Mouse (Mus musculus): ENCODE measurements around the gene Crxos. TPM values are rescaled to one million over a fixed set of nuclear protein-coding genes. Genes with fewer than 3 reads are reported as not detected.

Gene Crxos
- polyA plus RNA-seq, 1 experiment from 2014 or later: not detected

GRCm38 (mm10) chr7:15916134-15916723 is 33.8 kb downstream of the Crxos start:
- no peak for ATAC-seq
- Histone ChIP-seq H3K36me3 (ENCODE audit: control insufficient read depth, insufficient read depth, low read length) (peaks cover 30% of the 10 kb centered on the region), H3K4me2 (ENCODE audit: low read length) (no peak overlapping the region), H3K27ac (ENCODE audit: low read depth, low read length) (no peak overlapping the region), H3K4me3 (ENCODE audit: low read depth, low read length) (no peak overlapping the region), H3K9ac (ENCODE audit: low read length) (no peak overlapping the region), H3K9me3 (replicated peaks; ENCODE audit: control insufficient read depth, low read length) (no peaks in the 10 kb centered on the region), H3K27me3 (replicated peaks; ENCODE audit: control insufficient read depth, insufficient read depth, low read length) (no peaks in the 10 kb centered on the region), H3K4me1 (ENCODE audit: control insufficient read depth, insufficient read depth, low read length) (peaks cover 11% of the 10 kb centered on the region)
- DNase-seq (ENCODE audit: low spot score): no peak
- WGBS: 90% methylated on average over 3 of the region's 3 CpGs

- 83% methylated on average over 4 of the region's 4 CpGs for WGBS
- no peaks in the 10 kb centered on the region for H3K9me3 ChIP-seq (replicated peaks; ENCODE audit: control insufficient read depth, low read length)
- DNase-seq (ENCODE audit: low spot score): no peak
- H3K4me3 ChIP-seq (ENCODE audit: low read depth, low read length): no peak overlapping the region
- no peaks in the 10 kb centered on the region for H3K27me3 ChIP-seq (replicated peaks; ENCODE audit: control insufficient read depth, insufficient read depth, low read length)
- no peak for ATAC-seq
- no peak overlapping the region for H3K27ac ChIP-seq (ENCODE audit: low read depth, low read length)
- no peak overlapping the region for H3K9ac ChIP-seq (ENCODE audit: low read length)
- H3K36me3 ChIP-seq (ENCODE audit: control insufficient read depth, insufficient read depth, low read length): peaks cover 30% of the 10 kb centered on the region
- H3K4me2 ChIP-seq (ENCODE audit: low read length): no peak overlapping the region
- peaks cover 11% of the 10 kb centered on the region for H3K4me1 ChIP-seq (ENCODE audit: control insufficient read depth, insufficient read depth, low read length)
These were observed 34.6 kb downstream of the Crxos start for GRCm38 (mm10) chr7:15916996-15917395.

GRCm38 (mm10) chr7:15918371-15918770 is 36.0 kb downstream of the Crxos start:
- Histone ChIP-seq H3K4me1 (ENCODE audit: control insufficient read depth, insufficient read depth, low read length) (peaks cover 11% of the 10 kb centered on the region), H3K27me3 (replicated peaks; ENCODE audit: control insufficient read depth, insufficient read depth, low read length) (no peaks in the 10 kb centered on the region), H3K4me3 (ENCODE audit: low read depth, low read length) (no peak overlapping the region), H3K36me3 (ENCODE audit: control insufficient read depth, insufficient read depth, low read length) (peaks cover 30% of the 10 kb centered on the region), H3K9me3 (replicated peaks; ENCODE audit: control insufficient read depth, low read length) (no peaks in the 10 kb centered on the region), H3K9ac (ENCODE audit: low read length) (no peak overlapping the region), H3K27ac (ENCODE audit: low read depth, low read length) (no peak overlapping the region), H3K4me2 (ENCODE audit: low read length) (no peak overlapping the region)
- DNase-seq (ENCODE audit: low spot score): no peak
- ATAC-seq: no peak

GRCm38 (mm10) chr7:15919947-15920346 is 37.5 kb downstream of the Crxos start:
- Histone ChIP-seq H3K4me3 (ENCODE audit: low read depth, low read length) (0 out of 2 replicates have a peak overlapping the region, but pooled peaks have one; percentile 73), H3K9me3 (replicated peaks; ENCODE audit: control insufficient read depth, low read length) (no peaks in the 10 kb centered on the region), H3K27ac (ENCODE audit: low read depth, low read length) (no peak overlapping the region), H3K4me2 (ENCODE audit: low read length) (peak overlapping the region; percentile 74), H3K4me1 (ENCODE audit: control insufficient read depth, insufficient read depth, low read length) (peaks cover 11% of the 10 kb centered on the region), H3K9ac (ENCODE audit: low read length) (no peak overlapping the region), H3K36me3 (ENCODE audit: control insufficient read depth, insufficient read depth, low read length) (peaks cover 30% of the 10 kb centered on the region), H3K27me3 (replicated peaks; ENCODE audit: control insufficient read depth, insufficient read depth, low read length) (no peaks in the 10 kb centered on the region)
- WGBS: 95% methylated on average over 9 of the region's 9 CpGs
- DNase-seq (ENCODE audit: low spot score): no peak
- no peak for ATAC-seq

- 84% methylated on average over 6 of the region's 6 CpGs for WGBS
- H3K27ac ChIP-seq (ENCODE audit: low read depth, low read length): no peak overlapping the region
- H3K4me3 ChIP-seq (ENCODE audit: low read depth, low read length): peak overlapping the region; percentile 73
- ATAC-seq (no peak), DNase-seq (ENCODE audit: low spot score) (no peak)
- peaks cover 30% of the 10 kb centered on the region for H3K36me3 ChIP-seq (ENCODE audit: control insufficient read depth, insufficient read depth, low read length)
- no peaks in the 10 kb centered on the region for H3K9me3 ChIP-seq (replicated peaks; ENCODE audit: control insufficient read depth, low read length)
- peaks cover 11% of the 10 kb centered on the region for H3K4me1 ChIP-seq (ENCODE audit: control insufficient read depth, insufficient read depth, low read length)
- peak overlapping the region; percentile 74 for H3K4me2 ChIP-seq (ENCODE audit: low read length)
- H3K27me3 ChIP-seq (replicated peaks; ENCODE audit: control insufficient read depth, insufficient read depth, low read length): no peaks in the 10 kb centered on the region
- H3K9ac ChIP-seq (ENCODE audit: low read length): peak overlapping the region; percentile 88
These were observed 38.3 kb downstream of the Crxos start for GRCm38 (mm10) chr7:15920645-15921190.

- H3K27ac ChIP-seq (ENCODE audit: low read depth, low read length): peak overlapping the region; percentile 67
- no peaks in the 10 kb centered on the region for H3K27me3 ChIP-seq (replicated peaks; ENCODE audit: control insufficient read depth, insufficient read depth, low read length)
- WGBS: 0% methylated on average over 10 of the region's 10 CpGs
- H3K9me3 ChIP-seq (replicated peaks; ENCODE audit: control insufficient read depth, low read length): no peaks in the 10 kb centered on the region
- peak overlapping the region; percentile 74 for H3K4me2 ChIP-seq (ENCODE audit: low read length)
- ATAC-seq (peak; percentile 52), DNase-seq (ENCODE audit: low spot score) (peak; percentile 67)
- peaks cover 11% of the 10 kb centered on the region for H3K4me1 ChIP-seq (ENCODE audit: control insufficient read depth, insufficient read depth, low read length)
- H3K36me3 ChIP-seq (ENCODE audit: control insufficient read depth, insufficient read depth, low read length): peaks cover 27% of the 10 kb centered on the region
- H3K9ac ChIP-seq (ENCODE audit: low read length): peak overlapping the region; percentile 88
- H3K4me3 ChIP-seq (ENCODE audit: low read depth, low read length): peak overlapping the region; percentile 73
These were observed 39.4 kb downstream of the Crxos start for GRCm38 (mm10) chr7:15921796-15922195.

- H3K9ac ChIP-seq (ENCODE audit: low read length): peak within 1 kb of the TSS; percentile 88
- WGBS: under 1% methylated on average over 33 of the region's 33 CpGs
- peaks cover 11% of the 10 kb centered on the region for H3K4me1 ChIP-seq (ENCODE audit: control insufficient read depth, insufficient read depth, low read length)
- DNase-seq (ENCODE audit: low spot score) (peak; percentile 96), ATAC-seq (peak; percentile 98)
- no peaks in the 10 kb centered on the region for H3K9me3 ChIP-seq (replicated peaks; ENCODE audit: control insufficient read depth, low read length)
- H3K4me2 ChIP-seq (ENCODE audit: low read length): peak within 1 kb of the TSS; percentile 74
- H3K36me3 ChIP-seq (ENCODE audit: control insufficient read depth, insufficient read depth, low read length): peaks cover 24% of the 10 kb centered on the region
- H3K4me3 ChIP-seq (ENCODE audit: low read depth, low read length): peak within 1 kb of the TSS; percentile 73
- H3K27ac ChIP-seq (ENCODE audit: low read depth, low read length): peak within 1 kb of the TSS; percentile 67
- no peaks in the 10 kb centered on the region for H3K27me3 ChIP-seq (replicated peaks; ENCODE audit: control insufficient read depth, insufficient read depth, low read length)
These were observed 39.9 kb downstream of the Crxos start, which contains the start of gene Selenow for GRCm38 (mm10) chr7:15922220-15922773. TSS of gene Selenow (minus strand) at chr7:15922402.

- no peaks in the 10 kb centered on the region for H3K36me3 ChIP-seq (ENCODE audit: control insufficient read depth, insufficient read depth, low read length)
- no peaks in the 10 kb centered on the region for H3K9me3 ChIP-seq (replicated peaks; ENCODE audit: control insufficient read depth, low read length)
- DNase-seq (ENCODE audit: low spot score) (no peak), ATAC-seq (no peak)
- WGBS: 42% methylated on average over 4 of the region's 4 CpGs
- no peak overlapping the region for H3K4me2 ChIP-seq (ENCODE audit: low read length)
- H3K4me3 ChIP-seq (ENCODE audit: low read depth, low read length): no peak overlapping the region
- no peaks in the 10 kb centered on the region for H3K4me1 ChIP-seq (ENCODE audit: control insufficient read depth, insufficient read depth, low read length)
- H3K27ac ChIP-seq (ENCODE audit: low read depth, low read length): no peak overlapping the region
- H3K27me3 ChIP-seq (replicated peaks; ENCODE audit: control insufficient read depth, insufficient read depth, low read length): no peaks in the 10 kb centered on the region
- H3K9ac ChIP-seq (ENCODE audit: low read length): no peak overlapping the region
These were observed 47.5 kb downstream of the Crxos start for GRCm38 (mm10) chr7:15929910-15930309.

- ATAC-seq: no peak
- H3K27ac ChIP-seq (ENCODE audit: low read depth, low read length): no peak overlapping the region
- no peak overlapping the region for H3K4me2 ChIP-seq (ENCODE audit: low read length)
- H3K4me3 ChIP-seq (ENCODE audit: low read depth, low read length): no peak overlapping the region
- no peaks in the 10 kb centered on the region for H3K4me1 ChIP-seq (ENCODE audit: control insufficient read depth, insufficient read depth, low read length)
- no peak for DNase-seq (ENCODE audit: low spot score)
- H3K27me3 ChIP-seq (replicated peaks; ENCODE audit: control insufficient read depth, insufficient read depth, low read length): no peaks in the 10 kb centered on the region
- H3K9ac ChIP-seq (ENCODE audit: low read length): no peak overlapping the region
- 63% methylated on average over 2 of the region's 2 CpGs for WGBS
- H3K36me3 ChIP-seq (ENCODE audit: control insufficient read depth, insufficient read depth, low read length): peaks cover under 1% of the 10 kb centered on the region; the same call in 1 of the 2 replicates
- H3K9me3 ChIP-seq (replicated peaks; ENCODE audit: control insufficient read depth, low read length): no peaks in the 10 kb centered on the region
These were observed 48.1 kb downstream of the Crxos start for GRCm38 (mm10) chr7:15930543-15930942.

Measured in forebrain, embryonic 14.5 days (tissue).